Mouse (Mus musculus) CH12.LX (cell line): ENCODE measurements around the gene Syt2. TPM values are rescaled to one million over a fixed set of nuclear protein-coding genes. Genes with fewer than 3 reads are reported as not detected.

Experiments
- DNase-seq: peaks from one replicate; pipeline ENCODE4 v3.0.0-alpha.2; 2013; ENCODE audit errors: extremely low read depth
- H3K27ac ChIP-seq: 2 replicates; pipeline ENCODE4 v1.5.1; 2012; ENCODE audit warnings: low read depth, mild to moderate bottlenecking, control low read depth, moderate library complexity; ENCODE audit not compliant: insufficient read depth
- H3K27me3 ChIP-seq: replicated peaks from 2 replicates; pipeline ENCODE3; 2012; ENCODE audit warnings: inconsistent platforms
- H3K36me3 ChIP-seq, 2 experiments: replicated peaks in 1 of 2; 2 replicates each; pipeline versions ENCODE3 to v1.6.1; 2012; ENCODE audit warnings: inconsistent platforms in 1 of 2, low read length in 1 of 2, mild to moderate bottlenecking in 1 of 2, mixed read lengths in 1 of 2, moderate library complexity in 1 of 2; ENCODE audit not compliant: control insufficient read depth in 1 of 2, insufficient read depth in 1 of 2
- H3K4me1 ChIP-seq, 2 experiments: 2 replicates each; pipeline ENCODE4 v1.6.1; 2012; ENCODE audit warnings: inconsistent platforms in 1 of 2, moderate library complexity in 1 of 2; ENCODE audit not compliant: insufficient read depth in 2 of 2, control insufficient read depth in 1 of 2
- H3K4me2 ChIP-seq: 2 replicates; pipeline ENCODE4 v1.6.1; 2012; ENCODE audit warnings: low read depth, mild to moderate bottlenecking, control low read depth; ENCODE audit not compliant: poor library complexity, insufficient read depth, severe bottlenecking
- H3K4me3 ChIP-seq, 3 experiments: fragments of 150-350 bp in 1 of 3; sonication (generic) in 1 of 3; replicated peaks in 1 of 3; 2 replicates each; pipeline versions ENCODE3 to v1.5.1; 2011 to 2012; ENCODE audit warnings: low read depth in 2 of 3, low read length in 2 of 3, mild to moderate bottlenecking in 2 of 3, moderate library complexity in 2 of 3, control low read depth in 1 of 3, improper control_type of control experiment in 1 of 3, inconsistent platforms in 1 of 3, mixed read lengths in 1 of 3; ENCODE audit not compliant: poor library complexity in 1 of 3
- H3K79me2 ChIP-seq: replicated peaks from 2 replicates; pipeline ENCODE4 v1.6.1; 2012; ENCODE audit warnings: mild to moderate bottlenecking, moderate library complexity; ENCODE audit not compliant: control insufficient read depth, poor library complexity, insufficient read depth, severe bottlenecking; ENCODE audit errors: extremely low read depth
- H3K9ac ChIP-seq: 2 replicates; pipeline ENCODE4 v1.6.1; 2012; ENCODE audit warnings: low read depth, mild to moderate bottlenecking, control low read depth, moderate library complexity; ENCODE audit not compliant: insufficient read depth
- H3K9me3 ChIP-seq: replicated peaks from 2 replicates; pipeline ENCODE3; 2012; ENCODE audit warnings: low read length, inconsistent platforms, mixed read lengths
- BHLHE40 ChIP-seq: IDR thresholded peaks from 2 replicates; pipeline ENCODE4 v1.6.1; 2011; ENCODE audit warnings: mild to moderate bottlenecking, low read depth, low read length, improper control_type of control experiment
- CTCF ChIP-seq, 2 experiments: IDR thresholded peaks in 1 of 2; conservative IDR thresholded peaks in 1 of 2; 2 replicates each; pipeline ENCODE4 v1.5.1; 2011 to 2012; ENCODE audit warnings: low read depth in 2 of 2, low read length in 2 of 2, improper control_type of control experiment in 1 of 2, inconsistent platforms in 1 of 2, mild to moderate bottlenecking in 1 of 2, moderate library complexity in 1 of 2
- E2F4 ChIP-seq: IDR thresholded peaks from 2 replicates; pipeline ENCODE4 v1.6.1; 2011; ENCODE audit warnings: low read depth, low read length, improper control_type of control experiment; ENCODE audit not compliant: insufficient replicate concordance
- EP300 ChIP-seq: IDR thresholded peaks from 2 replicates; pipeline ENCODE4 v1.6.1; 2011; ENCODE audit warnings: low read length, improper control_type of control experiment
- ETS1 ChIP-seq: conservative IDR thresholded peaks from 2 replicates; pipeline ENCODE4 v1.6.1; 2012; ENCODE audit warnings: low read depth, mild to moderate bottlenecking, inconsistent platforms, low read length, improper control_type of control experiment, moderate library complexity
- JUND ChIP-seq: conservative IDR thresholded peaks from 2 replicates; pipeline ENCODE4 v1.6.1; 2011; ENCODE audit warnings: low read depth, low read length, improper control_type of control experiment
- MAZ ChIP-seq: IDR thresholded peaks from 2 replicates; pipeline ENCODE4 v1.6.1; 2012; ENCODE audit warnings: low read depth, mild to moderate bottlenecking, inconsistent platforms, low read length, improper control_type of control experiment, moderate library complexity
- MXI1 ChIP-seq: IDR thresholded peaks from 2 replicates; pipeline ENCODE4 v1.6.1; 2011; ENCODE audit warnings: mild to moderate bottlenecking, low read depth, low read length, improper control_type of control experiment
- MYC ChIP-seq: IDR thresholded peaks from 2 replicates; pipeline ENCODE4 v1.6.1; 2011; ENCODE audit warnings: low read depth, mild to moderate bottlenecking, improper control_type of control experiment, low read length
- NELFE ChIP-seq: IDR thresholded peaks from 2 replicates; pipeline ENCODE4 v1.6.1; 2011; ENCODE audit warnings: low read depth, low read length, improper control_type of control experiment
- NRF1 ChIP-seq: IDR thresholded peaks from 2 replicates; pipeline ENCODE4 v1.6.1; 2014; ENCODE audit warnings: low read depth, mild to moderate bottlenecking, inconsistent platforms, low read length, improper control_type of control experiment, moderate library complexity
- POLR2A ChIP-seq: IDR thresholded peaks from 2 replicates; pipeline ENCODE4 v1.6.1; 2011; ENCODE audit warnings: low read depth, mild to moderate bottlenecking, improper control_type of control experiment, low read length
- POLR2AphosphoS2 ChIP-seq: IDR thresholded peaks from 2 replicates; pipeline ENCODE4 v1.6.1; 2011; ENCODE audit warnings: low read depth, low read length, improper control_type of control experiment
- RAD21 ChIP-seq: IDR thresholded peaks from 2 replicates; pipeline ENCODE4 v1.6.1; 2011; ENCODE audit warnings: low read depth, mild to moderate bottlenecking, low read length, improper control_type of control experiment, moderate library complexity
- TCF12 ChIP-seq: IDR thresholded peaks from 2 replicates; pipeline ENCODE4 v1.6.1; 2014; ENCODE audit warnings: low read depth, mild to moderate bottlenecking, inconsistent platforms, low read length, improper control_type of control experiment
- USF1 ChIP-seq: IDR thresholded peaks from 2 replicates; pipeline ENCODE4 v1.6.1; 2014; ENCODE audit warnings: low read depth, mild to moderate bottlenecking, inconsistent platforms, low read length, improper control_type of control experiment
- ZC3H11A ChIP-seq: IDR thresholded peaks from 2 replicates; pipeline ENCODE4 v1.6.1; 2012; ENCODE audit warnings: low read depth, mild to moderate bottlenecking, inconsistent platforms, low read length, improper control_type of control experiment
- ZMIZ1 ChIP-seq: IDR thresholded peaks from 2 replicates; pipeline ENCODE4 v1.6.1; 2012; ENCODE audit warnings: low read depth, mild to moderate bottlenecking, inconsistent platforms, low read length, improper control_type of control experiment
- dilution Hi-C: fragments of 300-500 bp; cut with MboI; formaldehyde crosslinking; loops from 2 replicates; pipeline ENCODE4 v1.14.3; 2020; ENCODE audit warnings: low sequenced_read_pairs; ENCODE audit not compliant: extremely low pct_unique_long_range_greater_than_20kb, extremely low pct_ligation_motif_present
- in situ Hi-C: fragments of 300-500 bp; cut with MboI; formaldehyde crosslinking; loops from 3 replicates; pipeline ENCODE4 v1.14.3; 2019; ENCODE audit warnings: low sequenced_read_pairs, low pct_ligation_motif_present, low pct_unique_long_range_greater_than_20kb, mixed read lengths
- polyA plus RNA-seq: library from polyadenylated mRNA; unstranded; fragments of >175 nt; gene quantifications from 2 replicates; pipeline ENCODE4 v1.2.1, GENCODE M21; 2012; ENCODE audit warnings: low read depth; ENCODE audit not compliant: insufficient read length
- total RNA-seq, 2 experiments: library from RNA; depleted of rRNA; stranded (reverse); fragments of 300-350 nt in 1 of 2; fragments of >200 nt in 1 of 2; gene quantifications; 2 replicates each; pipeline ENCODE4 v1.2.3; 2012 to 2014

Syt2 gene
- total and polyA plus RNA-seq, 3 experiments = not detected

DNA sequence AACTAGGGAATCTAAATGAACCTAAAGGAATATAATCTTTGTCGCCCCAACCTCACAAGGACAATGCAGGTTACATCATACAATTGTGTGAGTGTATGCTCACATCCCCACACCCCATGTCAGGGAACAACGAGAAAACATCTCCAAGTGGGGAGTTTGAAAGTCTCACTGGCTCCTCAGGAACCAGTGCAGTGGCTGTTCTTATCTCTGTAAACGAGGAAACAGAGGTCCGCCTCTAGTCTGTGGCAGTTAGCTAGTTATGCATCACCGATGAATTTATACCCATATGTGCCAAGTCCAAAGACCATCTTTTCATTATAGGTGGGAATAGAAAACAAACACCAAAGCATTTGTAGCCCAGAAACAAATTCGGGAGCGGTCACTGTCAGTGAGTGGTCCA is 115.1 kb downstream of the Syt2 start:
- H3K9ac ChIP-seq = no peak overlapping the region
- H3K9me3 ChIP-seq = no peaks in the 10 kb centered on the region
- no peaks in the 10 kb centered on the region for H3K27me3 ChIP-seq
- no peaks in the 10 kb centered on the region for H3K4me1 ChIP-seq
- H3K36me3 ChIP-seq = no peaks in the 10 kb centered on the region
- H3K4me2 ChIP-seq = no peak overlapping the region
- no peak overlapping the region for H3K27ac ChIP-seq
- dilution Hi-C loops = no loop called here
- no peak for DNase-seq
- TF ChIP-seq MXI1 = no peak
- TF ChIP-seq NELFE = no peak
- TF ChIP-seq ETS1 = no peak
- no peak for TF ChIP-seq JUND
- no peak for TF ChIP-seq USF1
- no peak for TF ChIP-seq BHLHE40
- TF ChIP-seq MAZ = no peak
- TF ChIP-seq TCF12 = no peak
- no peak for TF ChIP-seq NRF1
- TF ChIP-seq MYC = no peak
- TF ChIP-seq ZMIZ1 = no peak
- no peak for TF ChIP-seq EP300
- no peak for TF ChIP-seq POLR2AphosphoS2
- TF ChIP-seq, all 38 proteins: peak for 0
- in situ Hi-C loops = no loop called here
- Histone ChIP-seq H3K79me2 (no peaks in the 10 kb centered on the region), H3K4me3 (no peak overlapping the region)

DNA sequence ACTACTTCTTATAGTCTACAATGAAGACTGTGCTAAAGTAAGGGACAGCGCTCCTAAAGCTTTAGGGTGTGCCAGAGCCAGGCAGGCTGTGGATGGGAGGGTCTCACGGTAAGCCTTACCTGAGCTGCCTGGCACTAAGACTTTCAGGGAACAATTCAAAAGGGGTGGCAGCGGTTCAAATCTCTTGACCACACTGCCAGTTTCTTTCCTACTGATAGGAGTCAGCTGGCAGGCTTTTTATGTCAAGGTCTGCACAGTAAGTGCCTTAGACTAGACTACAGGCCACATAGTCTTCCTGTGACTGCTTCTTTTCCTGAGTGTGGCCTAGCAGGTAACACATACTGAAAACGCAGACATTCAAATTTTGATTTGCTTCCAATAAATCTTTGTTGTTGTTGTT is 116.8 kb downstream of the Syt2 start:
- Histone ChIP-seq H3K9ac (no peak overlapping the region), H3K4me2 (no peak overlapping the region), H3K4me1 (no peaks in the 10 kb centered on the region), H3K4me3 (no peak overlapping the region), H3K27ac (no peak overlapping the region), H3K9me3 (no peaks in the 10 kb centered on the region), H3K36me3 (peaks cover 0 to 2% of the 10 kb centered on the region in 2 experiments), H3K79me2 (no peaks in the 10 kb centered on the region), H3K27me3 (no peaks in the 10 kb centered on the region)
- DNase-seq = no peak
- TF ChIP-seq E2F4 (no peak), CTCF (conservative IDR thresholded peaks at IDR 0.05 in 1 of 2, IDR thresholded peaks at IDR 0.05 in 1 of 2; ENCODE audit: low read depth in 2 of 2, low read length in 2 of 2) (no peak), RAD21 (no peak), POLR2A (no peak), ZC3H11A (no peak)
- in situ Hi-C loops (no loop called here), dilution Hi-C loops (no loop called here)
